Mouse (Mus musculus): ENCODE data around the gene 5730522E02Rik.

The 5730522E02Rik gene

GRCm38 (mm10) chr11:25772231-25772630 is 438.3 kb downstream of the 5730522E02Rik start:
- no peak for DNase-seq

- DNase-seq: no peak
These were observed 439.5 kb downstream of the 5730522E02Rik start for GRCm38 (mm10) chr11:25770991-25771568.

DNA sequence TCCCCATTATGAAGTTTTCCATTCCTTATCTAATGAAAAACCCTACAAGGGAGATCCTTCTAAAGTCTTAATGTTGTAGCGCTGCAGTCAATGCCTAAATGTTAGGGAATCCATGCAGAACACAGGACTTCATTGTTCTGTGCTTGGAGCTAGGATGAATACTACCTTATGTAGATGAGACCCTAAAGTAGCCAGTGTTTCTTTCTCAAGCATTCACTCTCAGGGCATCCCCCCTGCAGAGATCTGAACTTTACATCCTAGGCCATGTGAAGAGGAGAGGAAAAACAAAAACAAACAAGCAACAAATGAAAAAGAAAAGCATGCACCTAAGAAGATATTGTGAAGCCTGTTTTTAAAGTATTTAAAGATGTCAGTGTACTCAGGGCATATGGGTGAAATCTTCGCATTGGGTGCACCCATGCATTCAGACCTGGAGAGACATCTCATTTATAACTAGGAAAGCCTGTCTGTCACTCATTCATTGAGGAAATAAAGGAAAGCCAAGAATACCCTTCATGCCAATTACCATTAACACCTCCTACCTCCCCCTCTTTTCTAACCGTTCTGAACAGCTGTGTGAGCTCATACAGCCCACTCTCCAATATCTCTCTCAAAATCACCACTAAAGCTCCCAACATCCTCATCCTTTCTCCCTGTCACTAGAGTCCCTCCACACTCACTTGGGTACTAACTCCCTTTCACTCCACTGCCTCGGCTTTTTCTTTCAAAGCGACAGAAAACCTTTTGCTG is 442.8 kb downstream of the 5730522E02Rik start:
- no peak for DNase-seq

DNA sequence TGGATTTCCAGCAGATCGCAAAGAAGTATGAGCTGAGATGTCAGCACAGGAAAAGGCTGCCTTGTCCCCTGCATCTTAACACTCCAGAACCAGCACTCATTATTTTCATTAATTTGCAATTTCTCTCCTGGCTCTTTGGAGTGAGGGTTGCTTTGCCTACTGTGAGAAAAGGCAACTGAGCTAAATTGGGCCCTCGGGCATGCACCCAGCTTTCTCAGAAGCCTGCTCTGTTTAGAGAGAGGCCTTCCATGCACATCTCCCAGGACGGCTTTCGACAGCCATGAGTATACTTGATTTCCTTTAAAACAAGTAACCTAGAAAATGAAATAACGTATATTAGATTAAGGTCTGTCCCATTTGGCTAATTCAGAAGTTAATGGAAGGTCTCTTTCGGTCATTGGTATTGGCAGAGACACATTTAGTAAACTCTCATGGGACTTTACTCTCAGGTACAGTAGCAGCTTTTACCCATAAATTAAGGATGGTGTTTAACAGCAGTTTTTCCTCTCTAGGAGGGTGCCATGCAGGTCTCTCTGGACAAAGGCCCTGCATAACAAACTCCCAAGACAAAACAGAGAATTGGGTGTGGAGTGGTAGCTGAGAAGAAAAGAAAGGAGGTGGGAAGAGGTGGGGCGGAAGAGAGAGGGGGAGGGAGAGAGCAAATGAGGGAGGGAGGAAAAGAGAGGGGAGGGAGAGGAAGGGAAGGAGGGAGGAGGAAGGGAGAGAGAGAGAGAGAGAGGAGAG is 457.2 kb downstream of the 5730522E02Rik start:
- no peak for DNase-seq

DNA sequence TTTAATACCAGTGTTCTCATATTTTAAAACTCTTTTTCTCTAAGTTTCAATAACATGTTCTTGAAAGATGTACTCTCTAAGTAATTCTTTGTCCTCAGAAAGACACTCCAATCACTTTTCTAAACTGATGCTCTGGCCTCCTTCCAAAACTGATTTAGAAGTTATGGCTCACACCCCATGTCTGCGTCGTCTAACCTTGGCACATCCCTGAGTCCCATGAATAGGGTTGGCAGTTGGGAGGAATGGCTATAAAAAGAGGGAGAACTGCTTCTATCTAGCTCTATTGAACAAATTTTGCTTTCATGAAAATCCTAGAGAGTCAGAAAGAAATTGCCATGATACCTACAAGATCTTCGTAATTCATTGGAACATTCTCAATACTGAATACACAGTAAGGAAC is 458.1 kb downstream of the 5730522E02Rik start:
- no peak for DNase-seq

DNA sequence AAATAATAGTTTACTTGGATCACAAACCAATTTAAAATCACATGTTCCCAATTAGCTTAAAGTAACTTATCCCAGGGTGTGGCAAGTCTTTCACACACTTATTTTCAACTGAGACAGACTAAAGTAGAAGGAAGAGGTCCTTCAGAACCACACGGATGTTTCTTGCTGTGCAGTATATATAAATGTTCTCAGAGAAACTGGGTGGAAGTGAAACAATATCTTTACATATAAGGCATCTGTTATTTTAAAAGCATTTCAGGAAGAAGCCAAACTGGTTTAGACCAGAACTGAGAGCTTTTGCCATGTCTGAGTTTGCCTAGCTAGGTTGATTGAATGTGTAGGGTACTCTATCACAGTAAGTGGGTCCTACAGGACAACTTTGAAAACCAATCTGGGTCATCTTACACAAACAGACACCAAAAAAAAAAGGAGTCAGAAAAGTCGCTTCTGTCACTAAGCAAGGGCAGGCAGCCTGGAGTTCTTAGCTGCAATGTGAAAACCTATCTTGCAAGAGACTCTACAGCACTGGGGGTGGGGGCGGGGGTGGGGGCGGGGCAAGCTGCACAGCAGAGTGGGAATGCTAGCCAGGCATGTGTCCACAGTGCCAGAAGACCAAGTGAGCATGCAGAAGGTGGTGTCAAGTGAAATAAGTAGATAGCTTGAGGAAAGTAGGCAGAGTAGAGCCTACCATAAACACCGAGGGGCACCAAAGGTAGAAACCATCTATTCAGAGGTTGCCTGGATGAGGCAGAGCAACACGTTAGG is 463.3 kb downstream of the 5730522E02Rik start:
- no peak for DNase-seq

- DNase-seq: no peak
These were observed 466.9 kb downstream of the 5730522E02Rik start for GRCm38 (mm10) chr11:25743664-25744063.

GRCm38 (mm10) chr11:25737255-25737654 is 473.3 kb downstream of the 5730522E02Rik start:
- no peak for DNase-seq

DNA sequence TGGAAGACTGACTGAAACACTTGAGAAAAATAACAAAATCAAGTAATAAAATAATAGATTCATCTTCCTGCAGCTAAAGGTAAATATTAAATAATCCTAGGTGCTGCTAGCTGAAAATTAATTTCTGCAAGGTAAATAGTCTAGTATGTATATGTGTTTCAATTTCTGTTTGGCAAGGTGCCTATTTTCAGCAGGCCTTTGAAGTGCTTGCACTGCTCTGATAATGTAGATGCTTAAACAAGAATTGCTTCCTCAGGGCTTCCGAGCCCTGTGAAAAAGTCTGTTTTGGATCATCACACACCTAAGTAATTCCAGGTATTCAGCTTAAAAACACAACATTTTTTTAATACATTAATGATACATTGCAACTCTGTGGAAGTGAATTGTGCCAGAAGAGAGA is 481.1 kb downstream of the 5730522E02Rik start:
- no peak for DNase-seq

GRCm38 (mm10) chr11:25715447-25716321 is 494.9 kb downstream of the 5730522E02Rik start:
- DNase-seq: no peak

DNA sequence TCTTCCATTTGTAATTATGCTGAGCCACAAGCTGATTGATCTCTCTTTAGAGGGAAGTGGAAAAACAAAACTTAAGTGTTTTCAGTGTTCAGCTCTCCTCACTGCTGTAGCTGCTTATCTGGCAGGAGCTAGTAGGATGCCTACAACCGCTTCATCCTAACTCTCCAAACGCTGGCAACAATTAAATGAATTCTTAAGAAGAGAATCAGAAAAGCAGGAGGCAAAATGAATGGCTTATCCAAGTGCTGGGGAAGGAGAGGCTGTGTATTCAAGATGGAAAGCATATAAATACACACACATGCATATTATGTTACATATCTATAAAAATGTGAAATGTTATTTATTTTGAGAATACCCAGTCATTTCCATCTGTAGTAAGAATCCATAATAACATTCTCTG is 500.0 kb downstream of the 5730522E02Rik start:
- no peak for DNase-seq

GRCm38 (mm10) chr11:25709892-25710291 is 500.7 kb downstream of the 5730522E02Rik start:
- DNase-seq: no peak

DNA sequence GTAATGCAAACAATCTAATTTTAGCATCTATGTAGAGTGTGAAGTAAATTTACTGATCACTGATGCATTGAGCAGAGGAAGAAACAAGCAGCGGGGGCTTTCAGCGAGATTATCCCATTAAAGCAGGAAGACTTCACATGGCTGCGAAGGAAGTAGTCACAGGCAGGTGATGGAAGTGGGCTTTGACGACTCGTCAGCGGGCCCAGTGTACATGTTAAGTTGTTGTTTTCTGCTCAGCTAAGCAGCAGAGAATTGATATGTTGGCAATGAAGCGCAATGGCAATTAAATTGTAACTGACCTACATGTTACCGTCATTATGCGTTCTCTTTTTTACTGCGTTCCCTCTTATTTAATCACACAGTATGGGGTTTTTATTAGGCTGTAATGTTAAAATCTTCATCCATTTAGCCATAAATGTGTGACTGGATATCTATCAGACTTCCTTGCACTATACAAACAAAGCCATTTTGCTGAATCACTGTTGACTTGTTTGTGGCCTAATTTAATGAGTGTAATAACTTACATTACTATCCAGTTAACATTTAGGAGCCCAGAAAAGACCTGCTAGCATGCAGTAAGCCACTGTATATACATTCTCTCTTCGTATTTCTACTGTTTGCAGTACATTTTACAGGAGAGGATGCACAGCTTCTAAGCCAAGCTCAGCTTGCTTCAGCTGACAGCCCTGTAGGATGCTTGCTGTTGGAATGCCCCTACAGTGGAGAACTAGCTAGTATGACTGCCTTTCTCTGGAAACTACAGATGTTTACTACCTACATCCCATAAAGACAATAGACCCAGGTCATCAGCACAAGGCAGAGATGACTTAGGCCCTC is 506.0 kb downstream of the 5730522E02Rik start:
- no peak for DNase-seq

GRCm38 (mm10) chr11:25702791-25703190 is 507.8 kb downstream of the 5730522E02Rik start:
- no peak for DNase-seq

GRCm38 (mm10) chr11:25697508-25698193 is 512.9 kb downstream of the 5730522E02Rik start:
- DNase-seq: no peak

DNA sequence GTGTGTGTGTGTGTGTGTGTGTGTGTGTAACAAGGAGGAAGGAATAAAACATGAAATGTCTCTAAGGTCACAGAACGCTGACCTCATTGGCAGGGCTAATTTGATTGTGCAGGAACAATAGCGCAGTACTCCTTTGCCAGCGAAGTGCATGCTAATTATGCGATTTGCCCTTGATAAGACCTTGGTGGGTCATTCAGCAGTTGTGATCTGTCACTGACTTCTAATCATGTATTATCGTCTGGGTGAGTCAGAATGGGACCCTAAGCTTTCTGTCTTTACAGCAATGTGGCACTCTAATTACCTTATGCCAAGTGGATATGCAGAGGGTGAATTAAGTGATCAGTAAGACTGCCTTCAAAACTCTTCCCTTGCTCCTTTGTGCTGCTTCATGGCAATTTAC is 514.4 kb downstream of the 5730522E02Rik start:
- no peak for DNase-seq

- DNase-seq: no peak
These were observed 525.8 kb downstream of the 5730522E02Rik start for GRCm38 (mm10) chr11:25684731-25685130.

- no peak for DNase-seq
These were observed 530.7 kb downstream of the 5730522E02Rik start for GRCm38 (mm10) chr11:25679856-25680255.

GRCm38 (mm10) chr11:25674194-25674593 is 536.4 kb downstream of the 5730522E02Rik start:
- no peak for DNase-seq

- no peak for DNase-seq
These were observed 540.5 kb downstream of the 5730522E02Rik start for GRCm38 (mm10) chr11:25670018-25670417.

All from heart, adult 11 months (tissue).